Mouse (Mus musculus) thymus, adult 2 months (tissue): ENCODE measurements at regions not wholly inside any gene's neighbourhood (a gene's known extent, or its start where the extent isn't known, plus 50 kb on each side); places are given as distances from the start of the nearest gene placed in this dataset.

Source experiments
- CTCF ChIP-seq: fragments of 200-500 bp; IDR thresholded peaks from 2 replicates; pipeline ENCODE4 v1.5.1; 2012; ENCODE audit warnings: mild to moderate bottlenecking, control low read depth, low read length, moderate library complexity, borderline replicate concordance; ENCODE audit not compliant: control insufficient read depth, poor library complexity, insufficient read depth; ENCODE audit errors: extremely low read depth
- POLR2A ChIP-seq: fragments of 200-500 bp; IDR thresholded peaks from 2 replicates; pipeline ENCODE4 v1.6.1; 2012; ENCODE audit warnings: mild to moderate bottlenecking, low read length, control low read depth, moderate library complexity; ENCODE audit not compliant: control insufficient read depth, poor library complexity, insufficient read depth; ENCODE audit errors: extremely low read depth

DNA sequence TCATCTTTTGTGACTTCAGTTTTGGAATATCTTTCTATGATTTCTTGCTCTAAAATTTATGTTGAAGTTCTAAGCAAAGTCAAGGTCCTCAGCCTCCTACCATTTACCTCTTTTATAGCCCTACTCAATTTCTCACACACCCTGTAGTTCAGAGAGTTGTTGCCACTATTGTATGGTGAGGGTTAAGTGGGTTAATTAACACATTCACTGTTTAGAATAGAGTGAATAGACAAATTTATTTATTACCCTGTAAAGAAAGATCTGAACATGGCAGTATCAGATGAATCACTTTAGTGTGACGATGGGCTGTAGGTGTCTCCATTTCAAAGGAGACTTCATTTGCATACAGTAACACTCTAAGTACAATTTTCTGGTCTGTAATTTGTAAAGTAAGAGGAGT lies 577.4 kb upstream of the Igfbp7 start:
- TF ChIP-seq CTCF (no peak), POLR2A (no peak)
